Mouse (Mus musculus) gonadal fat pad, adult 2 months (tissue): ENCODE results near the gene Coro2a. TPM values are rescaled to one million over a fixed set of nuclear protein-coding genes. Genes with fewer than 3 reads are reported as not detected.
"Not testable (repeated sequence)": the region's sequence is repeated elsewhere in the genome, so short reads cannot be mapped to it uniquely, and the experiment has no call there.

Source experiments
- DNase-seq: peaks from one replicate; pipeline ENCODE4 v3.0.0-alpha.2; 2012; ENCODE audit warnings: low read depth
- polyA plus RNA-seq: library from polyadenylated mRNA; depleted of rRNA; stranded (reverse); fragments of >200 nt; gene quantifications from 2 replicates; pipeline ENCODE4 v1.2.3, GENCODE M21; 2012

Coro2a gene
- polyA plus RNA-seq, 1 experiment: 73.7 TPM

- DNase-seq: not testable (repeated sequence)
Measured at GRCm38 (mm10) chr4:46584536-46584935, 17.5 kb downstream of the Coro2a start.

GRCm38 (mm10) chr4:46584084-46584483, 17.9 kb downstream of the Coro2a start:
- not testable (repeated sequence) for DNase-seq

GRCm38 (mm10) chr4:46582024-46582423, 20.0 kb downstream of the Coro2a start:
- DNase-seq: not testable (repeated sequence)

- not testable (repeated sequence) for DNase-seq
Measured at GRCm38 (mm10) chr4:46581577-46581976, 20.4 kb downstream of the Coro2a start.

GRCm38 (mm10) chr4:46580799-46581243, 21.2 kb downstream of the Coro2a start:
- DNase-seq: not testable (repeated sequence)

GRCm38 (mm10) chr4:46578796-46579346, 23.1 kb downstream of the Coro2a start:
- DNase-seq: not testable (repeated sequence)

- no peak for DNase-seq
Measured at GRCm38 (mm10) chr4:46578228-46578627, 23.8 kb downstream of the Coro2a start.

- DNase-seq: not testable (repeated sequence)
Measured at GRCm38 (mm10) chr4:46575509-46576284, 26.3 kb downstream of the Coro2a start.

- DNase-seq: no peak
Measured at GRCm38 (mm10) chr4:46574841-46575240, 27.2 kb downstream of the Coro2a start.

- no peak for DNase-seq
Measured at GRCm38 (mm10) chr4:46574024-46574753, 27.8 kb downstream of the Coro2a start.

- DNase-seq: no peak
Measured at GRCm38 (mm10) chr4:46572616-46573015, 29.4 kb downstream of the Coro2a start.

- DNase-seq: no peak
Measured at GRCm38 (mm10) chr4:46571744-46572143, 30.3 kb downstream of the Coro2a start.

- no peak for DNase-seq
Measured at GRCm38 (mm10) chr4:46569671-46570070, 32.3 kb downstream of the Coro2a start.

- no peak for DNase-seq
Measured at GRCm38 (mm10) chr4:46568169-46568568, 33.8 kb downstream of the Coro2a start.

GRCm38 (mm10) chr4:46566931-46567671, 34.9 kb downstream of the Coro2a start:
- no peak for DNase-seq

GRCm38 (mm10) chr4:46565393-46565955, 36.5 kb downstream of the Coro2a start:
- DNase-seq: no peak

- DNase-seq: no peak
Measured at GRCm38 (mm10) chr4:46564247-46564646, 37.8 kb downstream of the Coro2a start.

GRCm38 (mm10) chr4:46563847-46564246, 38.2 kb downstream of the Coro2a start:
- DNase-seq: no peak

- DNase-seq: no peak
Measured at GRCm38 (mm10) chr4:46562841-46563240, 39.2 kb downstream of the Coro2a start.

- no peak for DNase-seq
Measured at GRCm38 (mm10) chr4:46562037-46562436, 40.0 kb downstream of the Coro2a start.

- no peak for DNase-seq
Measured at GRCm38 (mm10) chr4:46560069-46560705, 41.8 kb downstream of the Coro2a start.
